Mouse (Mus musculus) embryonic fibroblast, embryonic 13.5 days (primary cell): ENCODE measurements at regions not wholly inside any gene's neighbourhood (a gene's known extent, or its start where the extent isn't known, plus 50 kb on each side); places are given as distances from the start of the nearest gene placed in this dataset.

Experiments
- CTCF ChIP-seq: IDR thresholded peaks from 2 replicates; pipeline ENCODE4 v1.5.1; 2011; ENCODE audit warnings: mild to moderate bottlenecking, control low read depth, low read length, moderate library complexity, borderline replicate concordance; ENCODE audit not compliant: insufficient read depth
- POLR2A ChIP-seq: IDR thresholded peaks from 2 replicates; pipeline ENCODE4 v1.6.1; 2011; ENCODE audit warnings: low read depth, mild to moderate bottlenecking, control low read depth, low read length, moderate library complexity

DNA sequence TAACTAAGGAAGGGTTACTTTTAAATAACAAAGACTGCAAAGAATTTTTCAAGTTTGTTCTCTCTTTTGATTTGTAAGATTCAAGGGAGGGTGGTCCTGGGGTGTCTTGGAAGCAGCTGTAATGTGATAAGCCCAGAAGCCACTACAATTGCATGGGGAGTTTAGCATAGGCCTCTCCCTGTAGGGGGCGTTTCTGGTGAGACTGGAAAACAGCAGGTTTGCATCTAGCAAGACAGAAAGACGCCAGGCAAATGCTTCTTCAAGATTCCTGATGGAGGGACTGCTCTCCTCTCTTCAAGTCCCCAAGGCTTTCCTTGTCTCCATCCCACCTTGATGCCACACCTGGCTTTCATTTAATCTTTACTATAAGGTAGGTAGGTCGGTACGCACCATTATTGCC is 112.1 kb downstream of the Akr1d1 start:
- TF ChIP-seq CTCF (no peak), POLR2A (no peak)
